Mouse (Mus musculus): ENCODE results near the gene Gm36210.
"Not testable (repeated sequence)": the region's sequence is repeated elsewhere in the genome, so short reads cannot be mapped to it uniquely, and the experiment has no call there.

The Gm36210 gene

GRCm38 (mm10) chr7:4877226-4877625 lies 29.1 kb downstream of the Gm36210 start:
- no peak for DNase-seq

GRCm38 (mm10) chr7:4876753-4877221 lies 29.5 kb downstream of the Gm36210 start, which contains the start of gene Isoc2a:
Gene Isoc2a (plus strand): TSS chr7:4877153.
- peak; percentile 78 for DNase-seq

- no peak for DNase-seq
Observed at GRCm38 (mm10) chr7:4870133-4870532, 36.2 kb downstream of the Gm36210 start, which contains the start of gene Isoc2b. Gene Isoc2b (minus strand): TSS chr7:4870258.

- DNase-seq, result no peak
Observed at GRCm38 (mm10) chr7:4866631-4867180, 39.6 kb downstream of the Gm36210 start.

DNA sequence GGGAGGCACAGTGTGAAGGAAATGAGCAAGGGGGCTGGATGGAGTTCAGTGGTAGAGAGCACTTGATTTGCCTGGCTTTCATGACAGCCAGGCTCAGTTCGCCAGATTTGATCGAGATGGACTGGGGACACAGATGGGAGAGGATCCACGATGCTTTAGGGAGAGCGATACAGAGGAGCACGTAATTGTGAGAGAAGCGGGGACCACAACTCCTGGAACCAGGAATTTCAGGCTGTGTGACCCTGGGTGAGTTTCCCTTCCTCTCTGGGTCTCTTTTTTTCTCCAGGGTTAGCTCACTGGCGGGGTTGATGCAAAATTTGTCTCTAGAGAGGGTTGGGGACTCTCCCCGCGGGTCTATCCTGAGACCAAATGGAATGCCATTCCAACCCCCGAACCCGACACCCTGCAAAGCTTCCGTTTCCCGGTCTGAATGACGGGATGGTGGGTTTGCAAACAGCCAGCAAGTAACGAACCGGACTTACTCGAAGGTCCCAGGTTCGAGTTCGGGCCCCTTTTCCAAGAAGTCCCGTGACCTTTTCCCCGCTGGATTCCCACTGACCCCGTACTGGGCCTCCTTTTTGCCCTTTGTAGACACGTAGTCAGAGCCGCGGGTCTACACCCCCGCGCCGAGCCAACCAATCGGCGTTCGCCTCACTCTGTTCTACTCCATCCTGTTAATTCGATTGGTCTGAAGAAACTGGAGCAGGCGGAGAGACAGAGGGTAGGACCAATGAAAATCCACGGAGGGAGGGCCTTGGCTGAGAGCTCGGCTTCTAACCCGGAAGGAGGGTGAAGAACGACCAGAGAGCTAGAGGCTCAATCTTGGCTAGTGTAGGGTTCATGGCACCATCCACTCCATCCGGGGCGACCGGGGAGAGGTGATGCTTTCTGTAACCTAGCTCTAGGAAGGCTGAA lies 40.5 kb downstream of the Gm36210 start:
- DNase-seq, result peak; percentile 91

GRCm38 (mm10) chr7:4865090-4865489 lies 41.2 kb downstream of the Gm36210 start:
- no peak for DNase-seq

- no peak for DNase-seq
Observed at GRCm38 (mm10) chr7:4864130-4864845, 42.0 kb downstream of the Gm36210 start.

DNA sequence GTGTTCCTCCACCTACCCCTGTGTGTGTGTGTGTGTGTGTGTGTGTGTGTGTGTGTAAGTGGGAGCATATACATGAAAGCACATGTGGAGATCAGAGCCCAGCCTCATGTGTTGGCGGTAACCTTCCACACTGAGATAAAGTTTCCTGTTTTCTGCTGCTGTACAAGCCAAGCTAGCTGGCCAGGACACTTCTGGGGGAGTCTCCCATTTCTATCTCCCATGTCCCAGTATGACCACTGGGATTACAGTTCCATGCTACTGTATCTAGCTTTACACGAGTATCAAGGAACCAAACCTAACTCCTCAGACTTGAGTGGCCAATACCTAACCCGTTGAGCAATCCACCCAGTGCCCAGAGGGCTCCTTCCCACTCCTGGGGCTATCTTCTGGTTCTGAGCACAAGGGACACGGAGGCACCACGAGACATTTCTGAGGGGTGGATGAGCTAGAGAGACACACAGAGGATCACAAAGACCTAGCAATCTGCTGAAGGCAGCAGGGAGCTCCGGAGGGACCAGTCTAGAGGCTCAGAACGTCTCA lies 42.7 kb downstream of the Gm36210 start:
- DNase-seq, result no peak

DNA sequence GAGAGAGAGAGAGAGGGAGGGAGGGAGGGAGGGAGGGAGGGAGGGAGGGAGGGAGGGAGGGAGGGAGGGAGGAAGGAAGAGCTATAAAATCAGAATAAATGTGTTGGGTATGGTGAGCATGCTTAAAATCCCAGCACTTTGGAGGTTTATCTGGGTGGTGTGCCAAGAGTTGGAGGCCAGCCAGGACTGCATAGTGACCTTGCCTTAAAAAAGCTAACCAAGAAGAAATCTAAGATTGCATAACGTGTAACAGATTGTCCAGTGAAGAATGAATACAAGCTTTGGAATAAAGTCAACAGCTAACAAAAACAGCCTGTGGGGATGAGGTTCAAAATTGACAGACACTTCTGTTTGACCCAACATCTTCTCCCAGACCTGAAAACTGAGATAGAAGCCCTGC lies 43.3 kb downstream of the Gm36210 start:
- peak; percentile 36 for DNase-seq

DNA sequence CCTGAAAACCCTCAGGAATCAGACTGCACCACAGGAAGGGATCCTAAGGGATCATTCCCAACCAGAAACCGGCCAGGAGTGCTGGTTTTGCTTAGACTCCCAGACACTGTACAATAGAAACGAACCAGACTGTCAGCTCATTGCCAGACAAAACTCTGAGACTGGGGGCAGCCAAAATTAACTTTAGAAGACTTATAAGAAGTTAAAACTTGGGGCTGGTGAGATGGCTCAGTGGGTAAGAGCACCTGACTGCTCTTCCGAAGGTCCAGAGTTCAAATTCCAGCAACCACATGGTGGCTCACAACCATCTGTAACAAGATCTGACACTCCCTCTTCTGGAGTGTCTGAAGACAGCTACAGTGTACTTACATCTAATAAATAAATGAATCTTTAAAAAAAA lies 45.4 kb downstream of the Gm36210 start:
- not testable (repeated sequence) for DNase-seq

DNA sequence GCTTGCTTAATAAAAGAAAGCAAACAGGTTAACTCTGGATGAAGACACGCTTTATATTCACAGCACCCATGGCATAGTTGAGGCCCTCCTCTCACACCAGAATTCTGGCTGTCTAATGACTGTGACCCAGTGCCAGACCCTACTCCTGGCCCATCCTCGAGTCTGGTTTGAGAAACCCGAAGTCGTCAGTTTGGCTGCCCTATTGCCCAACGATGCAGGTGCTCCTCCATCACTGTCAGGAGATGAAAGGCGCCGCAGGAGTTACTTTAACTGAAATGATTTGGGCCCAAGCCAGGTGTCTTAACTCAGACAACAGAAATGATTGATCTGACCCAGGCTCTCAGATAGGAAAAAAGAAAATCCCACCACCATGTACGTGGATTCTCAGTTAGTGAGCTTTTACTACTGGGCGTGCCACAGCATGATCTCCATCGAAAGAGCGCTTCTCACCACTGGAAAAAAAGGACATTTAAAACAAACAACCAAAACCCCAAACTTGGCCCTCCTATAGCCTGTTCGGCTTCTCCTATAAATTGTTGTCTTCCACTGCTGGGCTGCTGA lies 46.8 kb downstream of the Gm36210 start:
- DNase-seq, result no peak

DNA sequence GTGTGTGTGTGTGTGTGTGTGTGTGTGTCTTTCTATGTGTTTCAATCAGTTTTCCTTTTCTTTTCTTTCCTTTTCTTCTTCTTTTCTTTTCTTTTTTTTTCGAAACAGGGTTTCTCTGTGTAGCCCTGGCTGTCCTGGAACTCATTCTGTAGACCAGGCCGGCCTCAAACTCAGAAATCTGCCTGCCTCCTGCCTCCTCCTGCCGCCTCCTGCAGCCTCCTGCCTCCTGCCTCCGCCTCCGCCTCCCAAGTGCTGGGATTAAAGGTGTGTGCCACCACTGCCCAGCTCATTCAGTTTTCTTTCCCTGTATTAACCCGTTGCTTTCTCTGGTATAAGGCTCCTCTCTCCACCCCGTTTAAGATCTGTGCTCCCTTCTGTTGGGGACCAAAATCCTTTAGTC lies 49.0 kb downstream of the Gm36210 start:
- peak; percentile 40 for DNase-seq

GRCm38 (mm10) chr7:4856508-4856907 lies 49.8 kb downstream of the Gm36210 start:
- no peak for DNase-seq

- DNase-seq, result no peak
Observed at GRCm38 (mm10) chr7:4853613-4854012, 52.7 kb downstream of the Gm36210 start.

GRCm38 (mm10) chr7:4851315-4851688 lies 55.0 kb downstream of the Gm36210 start:
- no peak for DNase-seq

DNA sequence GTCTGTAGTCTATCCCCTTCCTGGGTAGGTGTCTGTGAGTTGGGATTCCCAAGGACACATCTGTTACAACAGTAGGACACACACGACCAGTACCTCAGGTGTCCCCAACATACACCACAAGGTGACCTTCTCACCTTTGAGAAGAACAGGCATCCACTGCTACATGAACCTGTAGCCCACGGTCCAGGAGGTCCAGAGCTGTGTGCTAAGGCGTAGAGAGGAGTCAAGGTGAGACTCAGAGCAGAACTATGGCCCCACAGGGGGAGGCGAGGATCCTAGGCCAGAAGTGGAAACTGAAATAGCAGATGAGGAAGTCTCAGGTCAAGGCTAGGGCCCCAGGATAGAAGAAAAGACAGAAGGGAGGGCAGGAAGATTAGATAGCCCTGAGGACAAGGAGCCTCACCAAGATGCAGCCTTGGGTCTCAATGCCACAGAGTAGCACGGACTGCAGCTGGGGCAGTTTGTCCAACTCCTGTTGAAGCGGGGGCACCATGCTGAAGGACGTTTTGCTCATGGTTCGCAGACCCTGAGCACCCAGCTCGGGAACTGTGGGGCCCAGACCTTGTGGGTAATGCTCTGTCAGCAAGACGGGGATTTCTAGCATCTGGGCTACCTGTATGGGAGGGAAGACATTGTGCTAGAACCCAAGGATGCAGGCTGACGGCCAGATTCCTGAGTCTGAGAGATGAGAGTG lies 55.5 kb downstream of the Gm36210 start:
- DNase-seq, result no peak

- no peak for DNase-seq
Observed at GRCm38 (mm10) chr7:4849372-4849771, 56.9 kb downstream of the Gm36210 start.

All from right cerebral cortex, postnatal 14 days (tissue).